Mouse (Mus musculus) cerebellum, postnatal 4 days (tissue): Measurements from ENCODE around the gene Arvcf.
A peak's percentile ranks its signal among the peaks of the same experiment; 100 is the strongest.

Experiments
- DNase-seq, 2 experiments: peaks; one replicate each; pipeline ENCODE4 v3.0.0; 2022; ENCODE audit warnings: low spot score in 2 of 2, mixed read lengths in 1 of 2

Arvcf gene

DNA sequence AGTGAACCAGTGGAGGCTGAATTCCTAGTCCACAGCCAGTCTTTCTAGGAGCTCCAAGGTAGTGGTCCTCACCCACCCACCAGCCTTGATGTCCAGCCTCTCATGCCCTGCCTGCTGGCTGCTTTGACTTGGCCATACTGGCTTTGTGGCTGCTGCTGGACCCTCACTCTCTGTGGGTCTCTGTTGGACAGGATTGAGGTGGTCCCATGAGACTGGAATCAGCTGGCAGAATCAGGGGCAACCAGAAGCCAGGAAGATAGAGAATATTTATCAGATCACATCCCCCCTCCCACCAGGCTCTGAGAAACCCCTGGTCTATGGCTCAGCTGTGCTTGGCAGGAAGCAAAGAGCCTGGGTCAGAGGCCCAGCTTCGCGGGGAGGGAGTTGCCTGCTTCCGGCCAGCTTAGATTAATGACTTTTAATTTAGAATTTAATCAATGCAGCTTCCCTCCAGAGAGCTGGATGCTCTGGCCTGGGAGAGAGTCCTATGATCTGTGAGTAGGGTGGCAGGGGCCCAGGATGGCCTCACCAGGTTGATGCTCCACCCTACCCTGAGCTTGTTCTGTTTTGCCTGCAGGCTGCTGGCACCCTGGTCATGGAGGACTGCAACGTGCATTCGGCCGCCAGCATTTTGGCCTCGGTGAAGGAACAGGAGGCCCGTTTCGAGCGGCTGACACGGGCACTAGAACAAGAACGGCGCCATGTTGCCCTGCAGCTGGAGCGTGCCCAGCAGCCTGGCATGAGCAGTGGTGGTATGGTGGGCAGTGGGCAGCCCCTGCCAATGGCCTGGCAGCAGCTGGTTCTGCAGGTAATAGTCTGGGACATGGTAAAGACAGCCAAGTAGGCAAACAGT is 40.8 kb downstream of the Arvcf start:
- no peak for DNase-seq

DNA sequence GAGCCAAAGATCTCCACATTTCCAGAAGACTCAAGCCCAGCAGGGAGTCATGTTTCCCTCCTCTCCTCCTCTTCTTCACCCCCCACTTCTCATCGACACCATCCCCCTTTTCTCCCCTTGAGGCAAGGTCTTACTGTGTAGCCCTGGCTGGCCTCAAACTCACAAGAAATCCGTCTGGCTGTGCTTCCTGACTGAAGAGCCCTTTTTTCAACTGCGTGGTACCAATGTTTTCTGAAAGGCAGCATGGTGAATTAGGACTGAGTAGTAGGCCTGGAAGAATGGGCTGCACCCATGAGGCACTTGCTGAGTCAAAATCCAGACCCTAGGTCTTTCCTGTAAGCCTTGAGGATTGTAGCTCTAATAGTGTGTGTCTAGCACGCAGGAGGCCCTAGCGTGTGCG is 42.4 kb downstream of the Arvcf start:
- DNase-seq = no peak

DNA sequence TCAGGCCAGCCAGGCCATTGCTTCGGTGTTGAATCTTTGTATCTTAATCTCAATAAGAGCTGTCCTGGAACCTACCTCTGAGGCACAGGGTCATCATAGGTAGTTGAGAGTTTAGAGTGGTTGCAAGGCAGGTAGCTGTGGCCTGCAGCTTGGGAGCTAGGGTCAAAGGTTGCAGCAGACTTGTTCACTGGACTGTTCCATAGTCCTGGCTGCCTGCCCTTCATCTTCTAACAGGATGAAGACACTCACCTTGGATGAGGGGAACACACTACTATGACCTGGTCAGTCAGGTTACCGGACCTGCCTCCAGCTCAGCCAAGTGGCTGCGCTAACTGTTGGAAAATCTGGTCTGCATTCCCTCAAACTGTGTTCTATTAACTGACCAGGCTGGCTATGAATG is 43.1 kb downstream of the Arvcf start:
- DNase-seq = no peak

DNA sequence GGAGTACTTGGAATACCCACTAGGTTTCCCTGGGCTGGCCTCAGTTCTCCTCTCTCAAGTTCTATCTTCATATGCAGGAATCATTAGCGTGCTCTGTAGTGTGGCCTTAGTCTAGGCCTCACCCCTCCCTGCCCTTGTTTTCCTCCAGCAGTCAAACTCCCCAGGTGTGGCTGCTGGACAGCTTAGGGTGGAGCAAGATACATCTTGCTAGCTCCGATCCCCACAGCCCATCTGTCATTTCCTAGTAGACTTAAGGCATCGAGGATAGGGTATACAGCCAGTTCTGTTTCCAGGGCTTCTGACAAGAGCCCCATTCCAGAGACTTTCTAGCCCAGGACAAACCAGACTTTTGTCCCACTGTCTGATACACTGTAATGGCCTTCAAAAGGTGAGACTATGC is 43.7 kb downstream of the Arvcf start:
- no peak for DNase-seq

DNA sequence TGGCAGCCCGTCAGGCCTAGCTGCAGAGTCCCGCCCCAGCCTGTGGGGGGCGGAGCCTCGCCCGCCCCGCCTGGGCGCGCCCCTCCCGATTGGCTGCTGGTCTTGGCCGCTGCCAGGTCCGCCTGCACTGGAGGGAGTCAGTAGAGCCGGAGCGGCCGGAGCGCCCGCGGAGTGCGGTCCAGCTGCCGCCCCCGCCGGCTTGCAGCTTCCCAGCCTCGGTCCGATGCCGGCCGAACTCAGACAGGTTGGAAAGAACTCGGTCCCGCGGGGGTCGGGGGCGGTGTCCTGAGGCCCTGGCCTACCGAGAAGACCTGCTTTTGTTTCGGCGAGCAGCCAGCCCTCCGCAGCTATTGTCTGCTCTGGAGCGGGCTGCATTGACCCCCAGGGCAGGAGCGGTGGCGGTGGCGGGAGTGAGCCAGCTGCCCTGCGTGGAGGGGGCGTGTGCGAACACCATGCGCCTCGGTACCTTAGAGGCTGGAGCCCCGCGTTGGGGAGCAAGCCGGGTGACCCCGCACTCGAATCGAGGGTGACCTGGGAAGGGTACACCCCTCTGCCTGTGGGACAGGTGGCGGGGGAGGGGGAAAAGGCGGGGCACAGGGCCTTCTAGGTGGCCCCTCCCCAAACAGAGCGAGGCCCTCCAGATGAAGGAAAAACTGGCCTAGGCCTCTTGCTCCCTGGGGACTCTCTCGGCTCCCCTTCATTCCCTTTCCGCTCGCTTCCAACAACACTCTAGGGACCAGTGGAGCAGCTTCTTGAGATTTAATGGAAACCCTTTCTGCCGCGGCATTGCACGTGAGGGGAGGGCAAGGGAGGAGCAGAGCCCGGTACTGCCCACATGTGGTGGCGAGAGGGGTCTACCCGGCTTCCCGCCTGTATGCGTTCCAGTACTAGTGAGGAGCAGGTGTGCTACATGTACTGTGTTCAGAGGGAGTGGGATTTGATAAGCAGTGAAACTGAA is 44.8 kb downstream of the Arvcf start:
- peak; percentile 64 to 72 for DNase-seq

DNA sequence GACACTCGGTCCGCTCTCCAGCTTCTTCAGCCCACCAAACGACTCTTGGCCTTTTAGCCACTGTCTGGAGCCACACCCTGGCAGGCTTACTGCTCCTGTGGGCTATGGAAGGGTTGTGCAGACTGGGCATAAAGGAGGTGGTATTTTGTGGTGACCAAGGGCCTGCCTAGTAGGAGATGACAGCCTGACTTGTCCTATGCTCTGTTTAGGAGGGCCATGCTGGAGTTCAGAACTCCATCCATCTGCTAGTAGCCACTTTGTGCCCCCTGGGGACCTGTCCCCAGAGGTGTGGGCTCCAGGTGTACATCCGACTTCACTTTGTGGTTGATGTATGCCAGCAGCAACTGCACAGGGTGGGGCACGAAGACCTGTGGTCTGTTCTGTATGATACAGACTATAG is 45.6 kb downstream of the Arvcf start:
- DNase-seq = no peak

DNA sequence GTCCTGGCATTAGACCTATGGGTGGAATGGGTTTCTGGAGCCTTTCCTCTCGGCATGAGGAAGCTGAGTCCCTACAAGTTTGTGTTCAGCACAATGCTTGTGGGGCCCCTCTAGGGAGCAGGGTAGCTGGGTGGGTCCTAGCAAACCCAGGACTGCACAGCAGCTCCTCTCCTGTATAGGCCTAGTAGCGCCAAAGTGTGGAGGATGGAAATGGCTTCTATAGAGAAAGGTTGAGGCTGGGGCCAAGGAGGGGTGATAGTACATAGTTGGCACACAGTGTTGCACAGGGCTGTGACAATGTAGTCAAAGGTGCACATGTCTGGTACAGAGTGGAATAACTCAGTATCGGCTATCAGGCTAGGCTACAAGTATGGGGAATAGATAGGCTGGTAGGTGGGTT is 46.1 kb downstream of the Arvcf start:
- no peak for DNase-seq

DNA sequence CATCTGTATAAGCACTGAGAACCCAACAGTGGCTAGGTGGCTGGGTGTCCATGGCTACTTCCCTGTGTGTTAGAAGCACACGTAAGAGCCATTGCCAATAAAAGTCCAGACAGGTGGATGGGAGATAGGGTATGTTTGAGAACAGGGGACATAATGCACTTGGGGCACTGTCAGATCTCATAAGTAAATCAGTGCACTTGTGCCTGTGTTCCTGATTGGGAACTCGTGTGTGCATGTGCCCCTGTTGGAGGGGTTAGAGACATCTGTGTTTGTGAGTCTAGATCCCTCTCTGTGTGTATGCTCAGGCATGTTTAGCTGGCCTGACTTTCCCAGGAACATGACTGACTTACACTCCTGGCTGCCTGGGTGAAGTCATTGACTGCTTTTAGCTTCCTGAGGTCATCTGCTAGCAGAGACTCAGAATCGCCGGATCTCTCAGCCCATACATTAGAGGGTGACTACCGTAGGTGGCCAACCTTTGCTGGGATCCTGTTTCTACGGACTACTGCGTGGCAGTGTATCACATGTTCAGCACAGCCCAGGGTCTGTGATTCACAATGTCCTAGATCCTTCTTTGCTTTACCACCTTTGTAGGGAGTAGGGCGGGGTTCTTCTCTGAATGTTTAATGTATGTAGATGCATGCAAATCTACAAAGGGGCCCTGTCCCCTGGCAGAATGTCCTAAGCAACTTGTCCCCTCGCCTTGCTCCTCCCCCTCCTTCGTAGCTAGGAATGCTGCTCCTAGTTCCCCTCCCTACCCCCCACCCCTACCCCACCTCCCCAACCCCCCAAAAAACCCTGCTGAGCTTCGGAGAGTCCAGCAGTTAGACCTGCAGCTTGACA is 47.0 kb downstream of the Arvcf start:
- DNase-seq = no peak

DNA sequence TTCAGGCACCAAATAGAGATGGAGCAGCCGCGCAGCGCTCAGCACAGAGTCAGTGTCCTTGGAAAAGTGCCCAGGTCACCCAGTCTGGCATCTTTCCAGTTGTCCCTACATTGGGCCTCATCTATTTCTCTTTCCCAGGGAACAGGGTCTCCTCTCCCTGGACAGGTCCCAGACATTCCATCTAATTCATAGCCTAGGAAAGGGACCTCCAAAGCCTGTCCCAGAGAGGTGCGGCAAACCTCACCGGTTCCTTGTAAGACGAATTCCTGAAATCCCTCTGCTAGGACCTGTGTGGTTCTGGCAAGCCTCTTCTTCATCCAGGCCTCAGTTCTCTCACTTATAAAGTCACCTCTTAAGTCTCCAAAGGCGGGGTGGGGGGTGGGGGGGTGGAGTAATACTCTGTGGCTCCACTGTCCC is 47.6 kb downstream of the Arvcf start:
- peak in 1 of 2 experiments; percentile 42 for DNase-seq

DNA sequence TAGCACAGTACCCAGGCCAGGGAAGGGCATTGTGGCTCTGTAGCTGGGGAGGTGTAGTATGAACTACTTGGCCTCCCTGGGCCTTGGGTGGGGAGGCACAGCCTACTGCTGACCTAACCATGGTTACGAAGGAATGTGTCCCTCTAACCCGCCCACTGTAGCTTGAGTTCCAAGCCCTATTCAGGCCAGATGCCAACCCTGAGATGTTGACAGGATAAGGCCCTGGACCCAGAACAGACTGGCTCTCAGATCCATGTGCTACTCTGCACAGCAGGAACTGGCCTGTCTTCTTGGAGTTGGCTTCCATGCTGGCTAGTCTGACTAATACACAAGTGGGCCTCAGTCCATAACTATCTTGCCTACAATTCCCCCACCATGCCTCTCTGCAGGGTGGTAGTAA is 48.2 kb downstream of the Arvcf start:
- DNase-seq = peak in 1 of 2 experiments; percentile 53

DNA sequence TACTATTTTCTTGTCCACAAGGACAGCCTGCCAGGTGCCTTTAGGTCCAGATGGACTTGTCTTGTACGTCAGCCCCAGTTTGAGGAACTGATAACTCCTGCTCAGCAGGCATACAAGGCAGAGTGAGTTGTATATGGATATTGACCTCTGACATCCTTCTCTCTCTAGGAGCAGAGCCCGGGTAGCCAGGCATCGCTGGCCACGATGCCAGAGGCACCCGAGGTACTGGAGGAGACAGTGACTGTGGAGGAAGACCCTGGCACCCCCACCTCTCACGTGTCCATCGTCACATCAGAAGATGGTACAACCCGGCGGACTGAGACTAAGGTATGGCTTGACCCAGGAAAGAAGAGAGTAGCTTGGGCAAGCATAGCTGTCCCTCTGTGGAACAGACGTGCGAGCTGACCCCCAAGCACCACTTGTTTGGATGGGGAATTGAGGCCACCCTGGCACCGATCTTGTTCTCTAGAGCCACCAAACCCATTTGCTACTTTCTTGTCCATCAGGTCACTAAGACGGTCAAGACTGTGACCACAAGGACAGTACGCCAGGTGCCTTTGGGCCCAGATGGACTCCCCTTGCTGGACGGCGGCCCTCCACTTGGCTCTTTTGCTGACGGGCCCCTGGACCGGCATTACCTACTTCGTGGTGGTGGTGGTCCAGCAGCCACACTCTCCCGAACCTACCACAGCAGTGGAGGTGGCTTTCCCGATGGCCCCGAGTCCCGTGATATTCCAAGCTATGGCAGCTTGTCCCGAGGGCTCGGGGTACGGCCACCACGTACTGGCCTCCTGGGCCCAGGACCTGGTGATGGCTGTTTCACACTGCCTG is 49.0 kb downstream of the Arvcf start:
- no peak for DNase-seq

DNA sequence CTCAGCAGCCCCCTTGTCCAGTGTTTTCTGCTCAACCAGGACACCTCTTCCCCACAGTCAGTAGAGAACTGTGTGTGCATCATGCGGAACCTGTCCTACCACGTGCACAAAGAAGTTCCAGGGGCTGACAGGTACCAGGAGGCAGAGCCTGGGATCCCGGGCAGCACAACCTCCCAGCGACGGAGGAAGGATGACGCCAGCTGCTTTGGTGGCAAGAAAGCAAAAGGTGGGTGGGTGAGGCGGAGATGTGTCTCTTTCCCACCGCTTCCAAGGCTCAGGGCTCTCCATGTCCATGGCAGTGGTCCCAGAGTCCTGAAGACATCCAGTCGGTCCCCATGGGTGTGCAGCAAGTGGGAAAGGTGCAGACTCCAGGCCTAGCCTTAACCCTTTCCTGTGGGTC is 52.0 kb downstream of the Arvcf start:
- no peak for DNase-seq

DNA sequence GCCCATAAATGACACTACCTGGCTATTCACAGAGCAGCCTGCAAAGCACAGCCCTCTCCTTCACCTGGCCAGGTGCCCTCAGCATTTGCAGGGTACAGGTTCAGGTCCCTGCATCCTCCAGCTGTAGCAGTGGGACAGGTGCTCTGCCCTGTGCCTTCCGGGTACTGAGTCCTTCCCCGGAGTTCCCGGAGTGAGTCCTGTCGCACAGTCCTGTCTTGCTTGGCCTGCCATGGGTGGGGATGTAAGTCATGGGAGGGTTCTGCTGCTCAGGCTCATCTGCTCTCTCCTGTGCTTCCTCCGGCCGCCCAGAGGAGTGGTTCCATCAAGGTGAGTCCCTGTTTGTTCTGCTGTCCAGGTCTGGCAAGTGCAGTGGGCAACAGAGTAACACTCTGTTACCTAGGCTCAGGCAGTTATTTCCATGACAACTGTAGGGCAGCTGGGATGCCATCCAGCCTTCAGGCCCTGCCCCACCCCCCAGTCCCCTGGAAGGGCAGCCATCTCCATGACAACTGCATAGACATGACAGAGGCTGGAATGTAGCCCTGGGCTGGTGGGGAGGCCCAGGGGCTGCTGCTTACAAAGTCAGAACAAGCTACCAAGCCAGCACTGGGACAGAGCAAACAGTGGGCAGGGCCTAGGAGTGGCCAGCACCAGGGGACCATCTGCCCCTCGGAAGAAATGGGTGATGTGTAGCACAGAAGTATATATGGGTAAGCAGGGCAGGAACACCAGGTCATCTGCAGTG is 52.7 kb downstream of the Arvcf start:
- peak; percentile 64 to 78 for DNase-seq

DNA sequence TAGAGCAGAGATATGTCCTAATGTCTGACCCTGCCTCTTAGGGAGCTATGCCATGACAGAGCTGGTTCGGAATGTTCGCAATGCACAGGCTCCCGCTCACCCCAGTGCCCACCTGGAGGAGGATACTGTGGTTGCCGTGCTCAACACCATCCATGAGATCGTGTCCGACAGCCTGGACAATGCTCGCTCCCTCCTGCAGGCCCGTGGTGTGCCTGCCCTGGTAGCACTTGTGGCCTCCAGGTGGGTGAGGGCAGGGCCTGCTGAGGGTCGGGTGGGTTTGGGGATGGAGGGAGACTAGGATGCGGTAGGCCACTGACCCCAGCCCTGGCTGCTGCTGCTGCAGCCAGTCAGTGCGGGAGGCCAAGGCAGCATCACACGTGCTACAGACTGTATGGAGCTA is 55.3 kb downstream of the Arvcf start:
- DNase-seq = no peak

DNA sequence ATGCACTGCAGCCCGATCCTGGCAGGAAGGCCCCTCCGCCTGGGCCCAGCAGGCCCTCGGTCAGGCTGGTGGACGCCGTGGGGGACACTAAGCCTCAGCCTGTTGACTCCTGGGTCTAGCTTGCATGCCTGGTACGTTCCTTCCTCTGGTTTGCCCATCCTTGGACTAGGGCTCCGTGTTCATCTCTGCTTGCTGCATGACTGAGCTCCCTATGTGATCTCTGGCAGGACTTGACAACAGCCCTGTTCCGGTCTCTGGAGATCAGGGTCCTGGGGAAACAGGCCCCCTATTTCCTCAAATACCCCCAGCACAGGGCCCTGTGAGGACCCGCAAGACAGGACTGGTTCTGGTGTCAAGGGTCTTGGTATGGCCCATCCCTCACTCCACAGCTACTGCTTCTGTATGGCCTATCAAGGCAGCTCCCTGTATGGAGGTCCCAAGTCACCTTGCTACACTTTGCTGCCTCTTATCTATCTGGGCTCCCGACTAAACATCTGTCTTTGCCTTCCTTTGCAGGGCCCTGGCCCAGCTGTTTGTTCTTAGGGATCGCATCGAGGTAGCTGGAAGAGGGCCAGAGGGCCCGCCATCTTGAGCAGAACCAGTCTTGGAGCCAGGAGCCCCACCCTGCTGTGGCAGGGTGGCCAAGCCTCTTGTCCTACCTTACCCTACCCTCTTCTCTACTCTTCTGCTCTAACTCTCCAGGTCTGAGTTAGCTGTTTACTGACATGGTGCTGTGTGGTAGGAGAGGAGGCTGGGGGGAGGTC is 57.3 kb downstream of the Arvcf start:
- no peak for DNase-seq

DNA sequence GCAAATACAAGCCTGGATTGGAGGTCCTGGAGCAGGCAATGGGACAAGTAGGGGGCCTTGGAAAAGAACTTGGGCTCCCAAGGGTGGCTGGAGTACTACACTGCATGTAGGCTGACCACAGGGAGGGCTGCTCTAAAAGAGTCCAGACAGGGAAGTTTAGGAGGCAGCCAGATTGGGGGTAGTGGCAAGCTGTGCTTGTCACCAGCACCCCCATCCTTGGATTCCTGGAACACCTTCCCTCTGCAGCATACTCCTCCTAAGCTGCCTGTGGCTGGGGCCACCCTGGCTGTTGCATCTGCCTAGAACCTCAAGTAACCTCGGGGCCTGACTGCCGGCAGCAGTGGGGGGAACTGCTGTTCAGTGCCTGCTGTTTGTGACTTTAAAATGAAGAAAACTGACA is 57.9 kb downstream of the Arvcf start:
- no peak for DNase-seq

DNA sequence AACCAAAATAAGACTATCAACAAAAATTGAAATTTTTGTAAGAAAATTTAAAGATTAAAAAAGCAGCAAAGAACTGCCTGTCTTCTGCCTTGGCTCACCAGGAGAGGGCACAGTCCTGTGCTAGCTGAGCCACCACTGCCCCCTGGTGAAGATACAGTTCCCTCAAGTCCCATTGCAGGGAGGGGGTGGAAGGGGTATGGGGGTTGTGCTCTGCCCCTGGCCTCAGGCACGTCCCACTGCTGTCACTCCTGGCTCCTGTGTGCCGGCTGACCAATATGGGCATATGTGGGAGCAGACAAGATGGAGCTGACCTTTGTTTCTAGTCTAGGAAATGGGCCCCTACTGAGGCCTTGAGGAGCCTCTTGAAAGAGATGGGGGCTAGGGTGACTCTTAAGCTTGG is 58.3 kb downstream of the Arvcf start:
- DNase-seq = peak in 1 of 2 experiments; percentile 51

DNA sequence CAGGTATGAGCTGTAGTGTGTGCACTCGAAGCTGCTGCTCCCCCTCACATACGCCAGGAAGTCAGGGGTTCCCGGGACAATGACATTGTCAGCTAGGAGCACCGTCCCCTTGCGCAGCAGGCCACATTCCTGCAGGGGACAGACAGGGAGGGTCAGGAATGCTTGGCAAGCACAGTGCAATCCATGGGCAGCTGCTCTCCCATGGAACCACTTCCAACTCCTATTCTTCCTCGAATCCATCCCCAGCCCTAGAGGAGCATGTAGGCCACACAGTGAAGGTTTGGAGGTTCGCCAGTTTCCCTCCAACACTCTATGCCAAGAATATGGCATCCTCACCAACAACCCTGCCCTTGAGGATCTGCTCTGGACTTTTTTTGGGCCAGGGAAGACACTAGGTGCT is 59.9 kb downstream of the Arvcf start:
- DNase-seq = no peak

DNA sequence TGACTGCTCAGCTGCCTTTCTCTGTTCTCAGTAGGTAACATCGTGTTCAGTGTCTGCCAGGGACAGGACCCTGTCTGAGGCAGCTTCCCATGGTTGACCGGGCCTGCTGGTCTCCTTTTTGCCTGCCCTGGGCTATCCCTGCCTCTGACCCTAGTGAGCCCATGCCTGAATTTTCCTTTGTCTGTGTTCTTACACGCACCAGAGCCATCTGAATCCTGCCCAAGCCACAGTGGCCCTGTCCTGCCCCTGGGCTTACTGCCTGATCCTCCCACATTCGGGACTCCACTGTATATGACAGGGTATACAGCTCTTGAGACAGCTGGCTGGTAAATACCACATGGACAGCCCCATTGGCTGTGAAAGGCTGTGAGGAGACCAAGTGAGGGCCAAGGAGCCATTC is 61.8 kb downstream of the Arvcf start:
- no peak for DNase-seq
